Mouse (Mus musculus) G1E (cell line): ENCODE measurements around the gene Zfhx2.

Experiments
- CTCF ChIP-seq: IDR thresholded peaks from 2 replicates; pipeline ENCODE4 v1.5.1; 2012; ENCODE audit warnings: low read depth, low read length, inconsistent platforms, mixed read lengths
- GATA1 ChIP-seq: IDR thresholded peaks from 2 replicates; pipeline ENCODE4 v1.6.1; 2012; ENCODE audit warnings: borderline replicate concordance, low read length, inconsistent platforms, mixed read lengths
- GATA2 ChIP-seq: IDR thresholded peaks from 2 replicates; pipeline ENCODE4 v1.6.1; 2012; ENCODE audit warnings: low read depth, low read length, inconsistent platforms, borderline replicate concordance
- POLR2AphosphoS5 ChIP-seq: IDR thresholded peaks from 2 replicates; pipeline ENCODE4 v1.6.1; 2012; ENCODE audit warnings: low read depth, low read length, inconsistent platforms; ENCODE audit not compliant: insufficient replicate concordance
- TAL1 ChIP-seq: conservative IDR thresholded peaks from 2 replicates; pipeline ENCODE4 v1.6.1; 2012; ENCODE audit warnings: low read depth, low read length, inconsistent platforms, mixed read lengths

DNA sequence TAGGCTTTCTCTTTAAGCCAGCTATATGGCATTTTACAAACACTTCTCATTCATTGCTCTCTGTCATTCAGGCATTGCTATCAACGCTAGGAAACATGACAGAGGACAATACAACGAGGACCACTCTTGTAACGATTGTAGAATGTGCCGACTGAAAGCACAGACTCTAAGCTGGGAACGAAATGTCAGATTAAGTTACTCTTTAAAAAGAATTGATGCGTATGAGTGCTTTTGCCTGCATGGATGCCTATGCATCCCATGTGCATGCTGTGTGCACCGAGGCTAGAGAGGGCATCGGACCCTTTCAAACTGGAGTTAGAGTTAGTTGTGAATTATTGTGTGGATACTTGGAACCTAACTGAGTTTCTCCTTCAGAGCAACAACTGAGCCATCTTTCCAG is 43.6 kb upstream of the Zfhx2 start:
- TF ChIP-seq CTCF (no peak), TAL1 (no peak), GATA1 (no peak), POLR2AphosphoS5 (no peak), GATA2 (no peak)
